Mouse (Mus musculus) activated CD4-positive, CD25-positive, alpha-beta regulatory T cell, adult 9 weeks (primary cell): ENCODE results near the gene Yars2. TPM values are rescaled to one million over a fixed set of nuclear protein-coding genes. Genes with fewer than 3 reads are reported as not detected.

Experiments
- polyA plus RNA-seq: library from polyadenylated mRNA; unstranded; fragments of 100-300 nt; shearing (Covaris generic); gene quantifications from one replicate; pipeline ENCODE4 v1.2.1, GENCODE M21; 2017

The Yars2 gene
- 4.9 TPM for polyA plus RNA-seq

DNA sequence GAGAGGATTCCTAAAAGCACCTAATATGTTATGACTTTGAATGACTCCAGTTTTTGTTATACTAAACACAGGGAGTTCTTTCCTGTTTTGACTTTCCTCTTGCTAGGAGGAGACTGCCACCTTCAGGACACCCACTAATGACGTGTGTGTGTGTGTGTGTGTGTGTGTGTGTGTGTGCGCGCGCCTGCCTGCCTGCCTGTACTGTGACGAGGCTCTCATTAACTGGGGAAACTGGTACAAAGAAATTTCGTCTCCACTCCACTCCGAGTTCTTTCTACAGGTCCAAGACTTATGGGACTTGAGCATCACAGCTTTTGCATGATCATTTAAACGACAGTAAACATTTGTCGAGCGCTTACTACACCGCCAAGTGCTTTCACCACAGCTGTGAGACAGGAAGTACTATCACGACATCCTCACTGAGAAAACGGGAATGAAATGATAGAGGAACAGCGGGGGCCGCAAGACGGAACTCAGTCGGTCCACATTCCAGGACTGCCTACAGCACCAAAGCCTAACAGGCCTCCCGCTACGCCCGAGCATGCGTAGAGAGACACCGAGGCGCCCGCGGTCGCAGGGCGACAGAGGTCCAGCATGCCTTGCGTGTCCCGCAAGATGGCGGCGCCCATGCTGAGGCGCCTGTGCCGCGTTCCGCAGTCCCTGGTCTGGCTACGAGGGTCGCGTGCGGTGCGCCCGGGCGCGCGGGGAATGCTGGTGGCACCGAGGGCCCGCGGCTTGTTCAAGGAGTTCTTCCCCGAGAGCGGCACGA is at the start of gene Yars2:
Gene Yars2 (plus strand): TSS at position 597 of the 769 bp plus-strand sequence.

DNA sequence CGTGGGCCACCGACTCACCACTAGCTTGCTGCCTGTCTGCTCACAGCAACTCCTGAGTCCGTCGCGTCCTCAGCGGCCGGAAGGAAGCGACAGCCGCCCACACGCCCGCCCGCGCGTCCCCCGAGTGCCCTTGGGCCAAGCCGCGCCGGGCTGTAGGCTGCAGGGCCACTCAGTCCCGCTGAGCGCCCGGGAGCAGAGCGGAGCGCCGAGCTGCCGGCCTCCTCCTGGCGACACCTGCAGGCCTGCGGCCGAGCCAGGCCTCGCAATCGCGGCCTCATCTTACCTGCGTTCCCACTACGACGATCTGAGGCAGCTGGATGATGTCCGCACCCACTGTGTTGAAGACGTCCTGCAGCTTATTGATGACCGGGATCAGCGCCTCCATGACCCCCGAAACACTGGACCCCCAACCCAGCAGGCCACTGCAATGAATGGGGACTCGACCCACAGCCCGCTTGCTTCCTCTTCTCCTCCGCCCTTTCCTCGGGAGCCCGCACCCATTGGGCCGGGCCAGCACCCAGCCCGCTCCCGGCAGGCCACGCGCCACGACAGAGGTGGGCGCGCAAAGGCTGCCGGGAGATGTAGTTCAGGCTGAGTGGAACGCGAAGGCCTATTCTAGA is 55.8 kb downstream of the Yars2 start, which contains the start of gene Dnm1l:
Gene Dnm1l (minus strand): TSS at position 479 of the 620 bp plus-strand sequence.

Other genes starting within 250 kb of the Yars2 start
- 0.18 TPM for gene Pkp2, start 89.6 kb upstream of the Yars2 start, polyA plus RNA-seq
- gene Dnm1l, start 56.0 kb downstream of the Yars2 start, polyA plus RNA-seq: 61.1 TPM